Mouse (Mus musculus) CD4-positive, CD25-positive, alpha-beta regulatory T cell (primary cell): ENCODE results near the gene Podn. TPM values are rescaled to one million over a fixed set of nuclear protein-coding genes. Genes with fewer than 3 reads are reported as not detected.

ENCODE experiments used
- polyA plus RNA-seq: library from polyadenylated mRNA; unstranded; fragments of 100-300 nt; shearing (Covaris generic); gene quantifications from one replicate; pipeline ENCODE4 v1.2.1, GENCODE M21; 2017

The Podn gene
- not detected for polyA plus RNA-seq

GRCm38 (mm10) chr4:108096345-108096744, at the start of gene Podn:
Podn (minus strand) TSS chr4:108096445.

DNA sequence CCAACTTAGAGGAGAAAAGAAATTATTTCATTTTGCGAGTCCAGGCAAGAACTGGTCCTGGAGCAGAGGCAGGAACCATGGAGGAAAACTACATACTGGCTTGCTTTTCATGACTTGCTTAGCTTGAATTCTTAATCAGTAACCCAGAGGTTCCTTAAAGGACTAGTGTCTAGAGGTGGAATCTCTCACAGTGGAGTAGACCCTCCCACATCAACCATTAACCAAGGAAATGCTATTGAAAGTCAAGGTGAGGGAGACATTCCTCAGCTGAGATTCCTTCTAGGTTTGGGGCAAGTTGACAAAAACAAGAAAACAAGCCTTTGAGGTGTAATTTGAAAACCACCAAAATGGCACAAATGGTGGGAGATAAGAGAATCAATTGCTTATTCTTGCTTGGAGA, 48.6 kb upstream of the Podn start, which contains the start of gene Scp2:
TSS of gene Scp2 (minus strand) at position 119 of the 400 bp plus-strand sequence.

DNA sequence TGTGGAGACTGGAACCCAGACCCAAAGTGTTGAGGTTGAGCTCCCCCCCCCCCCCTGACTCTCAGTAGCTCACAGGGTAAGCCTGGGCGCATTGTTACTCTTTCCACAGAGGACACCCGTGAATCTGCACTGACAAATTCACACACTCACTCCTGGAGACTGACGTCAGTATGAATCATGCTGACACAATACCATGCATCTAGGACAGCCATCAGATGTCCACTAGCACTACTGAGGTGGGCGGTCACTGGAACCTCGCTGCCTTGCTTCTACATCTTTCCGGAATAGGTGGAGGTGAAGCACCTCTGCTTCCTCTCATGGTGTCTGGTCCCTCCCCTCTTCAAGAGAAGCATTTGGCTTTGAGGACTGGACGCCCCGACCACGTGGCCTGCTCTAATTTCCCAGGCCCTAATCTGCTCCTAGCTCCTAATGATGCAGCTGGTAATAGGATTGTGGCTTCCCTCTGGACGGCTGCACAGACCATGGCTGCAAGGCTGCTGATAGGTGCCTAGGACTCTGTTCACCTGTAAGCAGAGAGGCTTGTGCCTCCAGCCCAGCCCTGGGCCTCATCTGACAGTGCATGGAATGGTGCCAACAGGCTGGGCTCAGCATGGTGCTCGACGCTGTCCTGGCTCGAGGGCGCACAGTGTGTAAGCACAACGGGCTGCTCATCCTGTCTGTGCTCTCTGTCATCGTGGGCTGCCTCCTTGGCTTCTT, 128.1 kb downstream of the Podn start, which contains the start of gene Slc1a7:
TSS of gene Slc1a7 (plus strand) at position 367 of the 717 bp plus-strand sequence.

Other genes starting within 250 kb of the Podn start
- 142 TPM for gene Magoh, start 216.7 kb downstream of the Podn start, polyA plus RNA-seq
- gene 0610037L13Rik, start 206.6 kb downstream of the Podn start, polyA plus RNA-seq: 64.9 TPM
- 22.7 TPM for gene Cpt2, start 172.8 kb downstream of the Podn start, polyA plus RNA-seq
- not detected for gene Slc1a7, start 128.1 kb downstream of the Podn start, polyA plus RNA-seq
- gene Scp2, start 48.6 kb upstream of the Podn start, polyA plus RNA-seq: 269 TPM
- gene Echdc2, start 69.0 kb upstream of the Podn start, polyA plus RNA-seq: 2.4 TPM
- gene Zyg11a, start 121.6 kb upstream of the Podn start, polyA plus RNA-seq: not detected
- 21.8 TPM for gene Zyg11b, start 204.7 kb upstream of the Podn start, polyA plus RNA-seq
- 22.0 TPM for gene Coa7, start 231.7 kb upstream of the Podn start, polyA plus RNA-seq